Mouse (Mus musculus): ENCODE measurements around the gene Gm10720. TPM values are rescaled to one million over a fixed set of nuclear protein-coding genes. Genes with fewer than 3 reads are reported as not detected.
"Not testable (repeated sequence)": the region's sequence is repeated elsewhere in the genome, so short reads cannot be mapped to it uniquely, and the experiment has no call there.

Gene Gm10720
- polyA plus RNA-seq, 1 experiment from 2014 or later, result not detected

DNA sequence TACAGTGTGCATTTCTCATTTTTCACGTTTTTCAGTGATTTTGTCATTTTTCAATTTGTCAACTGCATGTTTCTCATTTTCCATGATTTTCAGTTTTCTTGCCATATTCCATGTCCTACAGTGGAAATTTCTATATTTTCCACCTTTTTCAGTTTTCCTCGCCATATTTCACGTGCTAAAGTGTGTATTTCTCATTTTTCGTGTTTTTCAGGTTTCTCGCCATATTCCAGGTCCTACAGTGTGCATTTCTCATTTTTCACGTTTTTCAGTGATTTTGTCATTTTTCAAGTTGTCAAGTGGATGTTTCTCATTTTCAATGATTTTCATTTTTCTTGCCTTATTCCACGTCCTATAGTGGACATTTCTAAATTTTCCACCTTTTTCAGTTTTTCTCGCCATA lies 21.1 kb downstream of the Gm10720 start, which contains the start of gene Gm10715:
Gm10715 (plus strand) TSS at position 301 of the 400 bp plus-strand sequence.
- H3K27me3 ChIP-seq (ENCODE audit: insufficient read depth, low read length); H3K4me3 ChIP-seq (ENCODE audit: low read depth, low read length); H3K36me3 ChIP-seq (replicated peaks; ENCODE audit: insufficient read depth, low read length); H3K9ac ChIP-seq (replicated peaks); ATAC-seq; H3K4me1 ChIP-seq (ENCODE audit: insufficient read depth); H3K4me2 ChIP-seq (ENCODE audit: low read depth, low read length); H3K9me3 ChIP-seq (ENCODE audit: low read length); DNase-seq; H3K27ac ChIP-seq (ENCODE audit: low read depth): not testable (repeated sequence)
- 66% methylated on average over 6 of the region's 8 CpGs for WGBS (ENCODE audit: insufficient replicate concordance)

DNA sequence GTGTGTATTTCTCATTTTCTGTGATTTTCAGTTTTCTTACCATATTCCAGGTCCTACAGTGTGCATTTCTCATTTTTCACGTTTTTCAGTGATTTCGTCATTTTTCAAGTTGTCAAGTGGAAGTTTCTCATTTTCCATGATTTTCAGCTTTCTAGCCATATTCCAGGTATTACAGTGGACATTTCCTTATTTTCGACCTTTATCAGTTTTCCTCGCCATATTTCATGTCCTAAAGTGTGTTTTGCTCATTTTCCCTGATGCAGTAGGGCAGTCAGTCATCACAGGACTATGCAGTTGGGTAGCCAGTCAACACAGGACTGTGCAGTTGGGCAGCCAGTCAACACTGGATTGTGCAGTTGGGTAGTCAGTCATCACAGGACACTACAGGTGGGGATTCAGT lies 22.7 kb downstream of the Gm10720 start:
- H3K27ac ChIP-seq (ENCODE audit: low read depth); ATAC-seq; H3K36me3 ChIP-seq (replicated peaks; ENCODE audit: insufficient read depth, low read length); H3K4me2 ChIP-seq (ENCODE audit: low read depth, low read length); H3K9ac ChIP-seq (replicated peaks); H3K27me3 ChIP-seq (ENCODE audit: insufficient read depth, low read length); H3K4me3 ChIP-seq (ENCODE audit: low read depth, low read length); H3K4me1 ChIP-seq (ENCODE audit: insufficient read depth); DNase-seq; H3K9me3 ChIP-seq (ENCODE audit: low read length): not testable (repeated sequence)
- 57% methylated on average over 4 of the region's 4 CpGs for WGBS (ENCODE audit: insufficient replicate concordance)

Small RNA genes within 50 kb of the gene (microRNA-seq; reads per million reads assigned to microRNA genes)
- gene Mir101c, result not detected

Other genes with a start within 250 kb of the Gm10720 start
- gene Gm10722, start 14.7 kb upstream of the Gm10720 start, polyA plus RNA-seq (2015; fragmentation: Nextera tagmentation; extraction: Ambion mirVana), result not detected in 2 replicates
- gene Gm11168, start 12.3 kb upstream of the Gm10720 start, polyA plus RNA-seq (2015; fragmentation: Nextera tagmentation; extraction: Ambion mirVana), result not detected in 2 replicates
- gene Gm10721, start 2.5 kb upstream of the Gm10720 start, polyA plus RNA-seq (2015; fragmentation: Nextera tagmentation; extraction: Ambion mirVana), result not detected in 2 replicates
- not detected in 2 replicates for gene Gm10719, start 1.8 kb downstream of the Gm10720 start, polyA plus RNA-seq (2015; fragmentation: Nextera tagmentation; extraction: Ambion mirVana)
- gene Gm10718, start 7.9 kb downstream of the Gm10720 start, polyA plus RNA-seq (2015; fragmentation: Nextera tagmentation; extraction: Ambion mirVana), result 0.31 TPM in 1 of 2 replicates, not detected in the other
- gene Gm10717, start 9.8 kb downstream of the Gm10720 start, polyA plus RNA-seq (2015; fragmentation: Nextera tagmentation; extraction: Ambion mirVana), result not detected in 2 replicates
- not detected in 2 replicates for gene Gm17535, start 18.9 kb downstream of the Gm10720 start, polyA plus RNA-seq (2015; fragmentation: Nextera tagmentation; extraction: Ambion mirVana)
- gene Gm10715, start 21.2 kb downstream of the Gm10720 start, polyA plus RNA-seq (2015; fragmentation: Nextera tagmentation; extraction: Ambion mirVana), result not detected in 2 replicates

Data from liver, postnatal 0 days (tissue).